Mouse (Mus musculus) gastrocnemius, adult 8-10 months (tissue): ENCODE results near the gene Ces2b. TPM values are rescaled to one million over a fixed set of nuclear protein-coding genes. Genes with fewer than 3 reads are reported as not detected.

ENCODE experiments used
- total RNA-seq, 4 experiments: library from RNA; stranded (reverse); gene quantifications; 2 replicates each; pipeline ENCODE4 v1.2.4; 2022

Gene Ces2b
- total RNA-seq, 4 experiments from 2014 or later: 0.09 TPM; not detected in 3

Other genes with a start within 250 kb of the Ces2b start
- 1 to 10 TPM; 2.0 to 4.6 (median 4.4) TPM for gene Pdp2, start 240.1 kb upstream of the Ces2b start, total RNA-seq
- under 1 TPM in 1 of 4 experiments, not detected in 3; 0.47 TPM for gene Cdh16, start 207.2 kb upstream of the Ces2b start, total RNA-seq
- gene Rrad, start 200.2 kb upstream of the Ces2b start, total RNA-seq: 1 to 10 TPM; 3.7 to 9.5 (median 5.0) TPM
- gene Ciao2b, start 189.6 kb upstream of the Ces2b start, total RNA-seq: 10 to 100 TPM; 36.1 to 46.5 (median 41.2) TPM
- not detected for gene Ces2a, start 97.6 kb upstream of the Ces2b start, total RNA-seq
- gene Ces2c, start 15.5 kb downstream of the Ces2b start, total RNA-seq: under 1 TPM; 0.27 to 0.80 (median 0.44) TPM
- not detected for gene Ces2e, start 94.7 kb downstream of the Ces2b start, total RNA-seq
- not detected for gene Ces2f, start 115.8 kb downstream of the Ces2b start, total RNA-seq
- under 1 TPM; 0.31 to 0.51 (median 0.36) TPM for gene Ces2g, start 130.1 kb downstream of the Ces2b start, total RNA-seq
- gene Ces2h, start 169.3 kb downstream of the Ces2b start, total RNA-seq: not detected
- gene Ces3a, start 217.0 kb downstream of the Ces2b start, total RNA-seq: not detected